Mouse (Mus musculus): ENCODE data around the gene Cyb5b. TPM values are rescaled to one million over a fixed set of nuclear protein-coding genes. Genes with fewer than 3 reads are reported as not detected.

Gene Cyb5b
- total and polyA plus RNA-seq, 2 experiments from 2014 or later: 44.7 to 60.0 TPM

DNA sequence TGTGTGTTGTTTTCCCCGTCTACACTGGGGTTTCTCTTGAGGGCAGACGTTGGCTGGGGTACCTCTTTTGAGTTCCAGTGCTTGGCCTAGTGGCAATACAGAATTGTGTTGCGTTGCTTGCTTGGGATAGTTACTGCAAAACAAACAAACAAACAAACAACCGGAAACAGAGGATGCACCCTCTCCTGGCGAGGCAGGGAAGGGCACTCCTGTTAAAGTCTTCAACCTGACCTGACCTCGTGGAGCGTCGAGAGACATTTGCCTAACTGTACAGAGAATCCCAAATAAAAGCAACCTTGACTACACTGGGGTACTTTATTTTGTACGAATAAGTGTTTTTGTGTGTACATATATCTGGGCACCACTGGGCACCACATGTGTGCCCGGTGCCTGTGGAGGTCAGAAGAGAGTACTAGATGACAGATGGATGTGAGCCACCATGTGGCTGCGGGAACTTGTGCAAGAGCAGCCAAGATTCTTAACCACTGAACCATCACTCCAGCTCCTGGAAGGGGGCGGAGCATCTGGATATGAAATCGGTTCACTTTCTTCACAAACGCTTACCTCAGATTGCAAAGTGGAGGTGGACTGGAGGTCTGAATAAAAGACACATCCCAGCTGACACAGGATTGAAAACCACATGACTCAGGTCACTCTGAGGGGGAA is 44.5 kb downstream of the Cyb5b start:
- Histone ChIP-seq H3K4me1 (ENCODE audit: control insufficient read depth, insufficient read depth) (no peaks in the 10 kb centered on the region), H3K4me2 (ENCODE audit: low read depth, low read length) (no peak overlapping the region), H3K4me3 (ENCODE audit: low read depth, low read length) (no peak overlapping the region), H3K27me3 (ENCODE audit: control insufficient read depth, insufficient read depth, low read length) (no peaks in the 10 kb centered on the region), H3K9me3 (replicated peaks; ENCODE audit: control insufficient read depth, low read length) (no peaks in the 10 kb centered on the region), H3K27ac (ENCODE audit: low read depth) (no peak overlapping the region), H3K9ac (replicated peaks; ENCODE audit: low read depth, low read length) (no peak overlapping the region), H3K36me3 (replicated peaks; ENCODE audit: control insufficient read depth, insufficient read depth, low read length) (no peaks in the 10 kb centered on the region)
- ATAC-seq (ENCODE audit: insufficient read depth, low read depth) (no peak), DNase-seq (ENCODE audit: low spot score) (no peak)
- no peak for TF ChIP-seq EP300 (IDR thresholded peaks at IDR 0.05; ENCODE audit: low read depth)
- 0 out of 2 replicates have a peak, but pooled peaks have one; percentile 9 for TF ChIP-seq CTCF (IDR thresholded peaks at IDR 0.05; ENCODE audit: low read depth)
- 87% methylated on average over 14 of the region's 14 CpGs for WGBS

DNA sequence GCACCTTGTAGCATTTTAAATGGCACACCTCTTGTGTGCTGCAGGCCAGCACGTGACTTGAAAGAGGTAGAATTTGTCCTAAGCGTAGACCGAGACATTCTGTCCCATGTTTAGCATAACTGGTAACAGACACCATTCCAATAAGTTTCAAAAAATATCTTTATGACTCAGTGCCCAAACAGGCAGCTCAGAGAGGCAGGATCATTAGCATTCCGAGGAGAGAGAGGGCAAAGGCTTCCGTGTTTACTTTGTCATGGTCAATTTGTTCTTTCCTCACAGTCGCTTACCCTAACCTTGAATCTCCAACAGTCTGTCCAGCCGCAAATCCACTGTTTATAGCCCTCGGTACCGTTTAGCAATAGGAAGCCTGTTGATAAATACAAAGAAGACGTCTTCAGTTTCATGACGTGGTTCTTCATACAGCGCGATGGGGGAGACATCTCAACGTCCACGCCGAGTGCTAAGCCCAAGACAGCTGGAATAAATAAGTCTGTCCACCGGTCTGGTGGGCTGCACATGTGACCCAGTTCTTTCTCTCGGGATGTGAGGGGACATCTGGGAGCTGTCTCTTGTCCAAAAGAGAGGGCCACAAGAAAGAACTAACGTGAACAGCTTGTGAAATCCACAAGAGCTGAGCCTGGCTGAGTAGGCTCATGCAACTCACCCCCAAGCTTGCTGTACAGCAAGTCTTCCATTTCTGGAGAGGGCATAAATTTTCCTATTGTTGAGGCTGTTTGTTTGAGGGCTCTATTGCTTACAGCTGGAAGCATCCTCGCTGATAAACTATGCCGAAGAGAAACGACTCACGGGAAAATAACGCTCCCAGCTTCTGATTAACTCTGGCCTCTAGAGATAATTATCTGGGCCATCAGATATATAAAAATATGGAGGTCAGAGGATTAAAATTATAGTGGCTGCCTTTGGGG is 47.7 kb downstream of the Cyb5b start:
- H3K4me2 ChIP-seq (ENCODE audit: low read depth, low read length): no peak overlapping the region
- DNase-seq (ENCODE audit: low spot score): no peak
- peaks cover 3% of the 10 kb centered on the region; the same call in 1 of the 2 replicates for H3K4me1 ChIP-seq (ENCODE audit: control insufficient read depth, insufficient read depth)
- no peak overlapping the region for H3K27ac ChIP-seq (ENCODE audit: low read depth)
- H3K9ac ChIP-seq (replicated peaks; ENCODE audit: low read depth, low read length): no peak overlapping the region
- H3K27me3 ChIP-seq (ENCODE audit: control insufficient read depth, insufficient read depth, low read length): no peaks in the 10 kb centered on the region
- H3K9me3 ChIP-seq (replicated peaks; ENCODE audit: control insufficient read depth, low read length): no peaks in the 10 kb centered on the region
- 69% methylated on average over 24 of the region's 24 CpGs for WGBS
- H3K4me3 ChIP-seq (ENCODE audit: low read depth, low read length): no peak overlapping the region
- no peaks in the 10 kb centered on the region for H3K36me3 ChIP-seq (replicated peaks; ENCODE audit: control insufficient read depth, insufficient read depth, low read length)
- ATAC-seq (ENCODE audit: insufficient read depth, low read depth): no peak
- no peak for TF ChIP-seq EP300 (IDR thresholded peaks at IDR 0.05; ENCODE audit: low read depth)
- no peak for TF ChIP-seq CTCF (IDR thresholded peaks at IDR 0.05; ENCODE audit: low read depth)

DNA sequence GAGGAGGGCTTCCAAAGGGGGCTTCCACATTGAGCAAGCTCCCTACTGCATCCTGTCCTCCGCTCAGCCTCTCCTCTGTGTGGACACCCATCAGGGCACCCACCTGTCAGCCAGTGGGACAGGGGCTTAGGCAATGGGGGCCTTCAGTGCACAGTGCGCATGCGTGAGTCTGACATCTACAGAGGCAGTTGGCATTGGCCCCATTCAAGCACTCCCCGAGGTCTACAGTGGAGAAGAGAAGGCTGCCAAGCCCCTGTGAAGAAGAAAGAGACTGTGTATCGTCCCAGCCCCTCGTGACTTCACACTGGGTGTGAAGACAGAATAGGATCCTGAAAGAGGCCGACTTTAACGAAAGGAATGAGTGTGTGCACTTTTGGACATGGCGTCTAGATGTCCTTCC is 54.7 kb downstream of the Cyb5b start:
- no peak for DNase-seq (ENCODE audit: low spot score)

DNA sequence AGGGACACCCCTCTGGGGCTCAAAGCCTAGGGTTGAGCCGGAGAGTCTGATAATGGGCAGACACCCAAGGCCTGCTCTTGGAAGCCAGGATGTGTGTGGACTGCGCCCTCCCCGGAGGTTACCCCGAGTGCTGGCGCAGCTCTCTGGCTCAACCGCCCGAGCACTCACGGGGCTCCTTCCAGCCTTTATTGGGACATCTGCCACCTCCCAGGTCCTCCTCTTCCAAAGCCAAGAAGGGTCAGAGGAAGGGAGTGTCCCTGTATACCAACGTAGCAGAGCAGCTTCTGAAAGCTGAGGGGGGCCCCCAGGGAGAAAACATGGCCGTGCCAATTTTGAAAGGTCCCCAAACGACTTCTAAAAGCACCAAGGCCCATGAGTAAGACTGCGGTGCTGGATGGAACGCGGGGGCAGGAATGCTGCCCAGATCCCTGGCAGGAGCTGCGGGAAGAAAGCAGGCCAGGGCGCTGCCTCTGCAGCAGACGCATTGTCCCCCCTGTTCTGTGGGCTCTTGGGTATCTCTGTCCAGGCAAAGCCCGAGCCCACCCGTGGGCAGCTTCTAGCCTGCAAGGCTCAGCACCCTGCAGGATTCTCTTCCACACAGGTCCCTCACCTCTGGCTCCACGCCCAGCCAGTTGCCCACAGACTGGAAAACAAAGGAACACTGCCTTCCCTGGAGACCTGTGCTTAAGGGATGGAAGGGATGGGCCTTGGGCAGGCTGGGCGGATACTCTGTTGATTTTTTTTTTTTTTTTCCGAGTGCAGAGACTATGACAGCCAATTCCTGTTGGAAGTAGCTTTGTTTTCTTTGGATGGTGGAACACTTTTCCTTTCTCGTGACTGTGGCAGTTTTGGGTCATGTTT is 55.5 kb downstream of the Cyb5b start:
- peak overlapping the region; percentile 83 for H3K27ac ChIP-seq (ENCODE audit: low read depth)
- no peaks in the 10 kb centered on the region for H3K27me3 ChIP-seq (ENCODE audit: control insufficient read depth, insufficient read depth, low read length)
- no peaks in the 10 kb centered on the region for H3K9me3 ChIP-seq (replicated peaks; ENCODE audit: control insufficient read depth, low read length)
- WGBS: 40% methylated on average over 23 of the region's 23 CpGs
- peak overlapping the region; percentile 55 for H3K4me2 ChIP-seq (ENCODE audit: low read depth, low read length)
- peaks cover 30% of the 10 kb centered on the region for H3K4me1 ChIP-seq (ENCODE audit: control insufficient read depth, insufficient read depth)
- no peak overlapping the region; the same call in 1 of the 2 replicates for H3K9ac ChIP-seq (replicated peaks; ENCODE audit: low read depth, low read length)
- DNase-seq (ENCODE audit: low spot score) (peak; percentile 69), ATAC-seq (ENCODE audit: insufficient read depth, low read depth) (peak; percentile 81)
- TF ChIP-seq EP300 (IDR thresholded peaks at IDR 0.05; ENCODE audit: low read depth): peak; percentile 38; the same call in 1 of the 2 replicates
- no peak for TF ChIP-seq CTCF (IDR thresholded peaks at IDR 0.05; ENCODE audit: low read depth)
- 0 out of 2 replicates have a peak overlapping the region, but pooled peaks have one; percentile 14 for H3K4me3 ChIP-seq (ENCODE audit: low read depth, low read length)
- no peaks in the 10 kb centered on the region for H3K36me3 ChIP-seq (replicated peaks; ENCODE audit: control insufficient read depth, insufficient read depth, low read length)

More for the DNA sequence above, 54.7 kb downstream of the Cyb5b start:
- no peaks in the 10 kb centered on the region for H3K36me3 ChIP-seq (replicated peaks; ENCODE audit: control insufficient read depth, insufficient read depth, low read length)
- peaks cover 30% of the 10 kb centered on the region for H3K4me1 ChIP-seq (ENCODE audit: control insufficient read depth, insufficient read depth)
- 82% methylated on average over 9 of the region's 9 CpGs for WGBS
- no peaks in the 10 kb centered on the region for H3K27me3 ChIP-seq (ENCODE audit: control insufficient read depth, insufficient read depth, low read length)
- ATAC-seq (ENCODE audit: insufficient read depth, low read depth): no peak
- H3K9ac ChIP-seq (replicated peaks; ENCODE audit: low read depth, low read length): no peak overlapping the region
- H3K27ac ChIP-seq (ENCODE audit: low read depth): peak overlapping the region; percentile 83
- H3K9me3 ChIP-seq (replicated peaks; ENCODE audit: control insufficient read depth, low read length): no peaks in the 10 kb centered on the region
- TF ChIP-seq CTCF (IDR thresholded peaks at IDR 0.05; ENCODE audit: low read depth) (no peak), EP300 (IDR thresholded peaks at IDR 0.05; ENCODE audit: low read depth) (no peak)
- no peak overlapping the region for H3K4me2 ChIP-seq (ENCODE audit: low read depth, low read length)
- H3K4me3 ChIP-seq (ENCODE audit: low read depth, low read length): no peak overlapping the region

All from heart, postnatal 0 days (tissue).